Mouse (Mus musculus) bone marrow macrophage, adult 2 months (primary cell): ENCODE results near the gene Flcn.

Experiments used
- CTCF ChIP-seq: IDR thresholded peaks from 2 replicates; pipeline ENCODE4 v1.5.1; 2012; ENCODE audit warnings: low read depth, mild to moderate bottlenecking, low read length, moderate library complexity
- POLR2A ChIP-seq: IDR thresholded peaks from 2 replicates; pipeline ENCODE4 v1.6.1; 2012; ENCODE audit warnings: mild to moderate bottlenecking, low read depth, low read length, borderline replicate concordance

GRCm38 (mm10) chr11:59800412-59800811 lies 9.4 kb downstream of the Flcn start:
- no peak for TF ChIP-seq CTCF
- TF ChIP-seq POLR2A: no peak
